Mouse (Mus musculus) ovary, postnatal 36 days (tissue): ENCODE data around the gene Clec1b.

Source experiments
- DNase-seq: peaks from one replicate; pipeline ENCODE4 v3.0.0; 2022; ENCODE audit warnings: low spot score, mixed read lengths

Gene Clec1b

DNA sequence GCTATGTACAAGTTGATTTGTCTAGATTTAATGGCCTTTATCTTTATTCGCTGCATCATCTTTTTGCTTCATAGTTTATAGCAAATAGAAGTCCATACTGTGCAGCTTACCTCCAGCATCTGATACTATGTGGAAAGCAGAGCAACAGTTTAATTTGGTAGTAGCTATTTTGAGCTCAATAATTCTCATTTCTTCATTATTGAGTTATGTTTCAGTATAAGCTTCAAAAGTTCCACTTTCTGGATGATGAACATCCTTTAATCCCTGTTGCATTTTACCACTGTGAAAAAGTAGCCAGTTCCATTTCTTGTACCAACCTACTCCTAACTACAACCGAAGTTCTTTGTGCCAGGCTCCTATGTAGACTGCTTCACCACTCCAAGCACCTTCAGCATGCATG, 11.5 kb downstream of the Clec1b start, which contains the start of gene Clec9a:
TSS of gene Clec9a (plus strand) at position 301 of the 400 bp plus-strand sequence.
- DNase-seq = no peak

DNA sequence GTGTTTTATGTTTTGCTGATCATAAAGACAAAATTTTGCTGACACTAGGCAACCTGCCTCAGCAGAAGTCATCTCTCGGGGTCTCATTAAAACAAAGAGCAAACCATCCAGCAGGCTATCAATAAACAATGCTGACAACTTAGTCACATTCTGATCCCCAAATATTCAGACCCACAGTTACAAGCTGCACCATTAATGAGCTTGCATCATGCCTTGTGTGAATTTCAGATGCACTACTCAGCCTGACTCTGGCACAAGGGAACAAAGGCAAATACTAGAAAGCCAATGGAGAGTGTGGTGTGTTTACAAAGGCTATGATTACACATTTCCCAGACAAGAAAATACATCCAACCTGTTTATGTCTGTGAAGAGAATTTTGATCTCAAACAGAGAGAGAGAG, 17.1 kb downstream of the Clec1b start:
- DNase-seq = no peak

DNA sequence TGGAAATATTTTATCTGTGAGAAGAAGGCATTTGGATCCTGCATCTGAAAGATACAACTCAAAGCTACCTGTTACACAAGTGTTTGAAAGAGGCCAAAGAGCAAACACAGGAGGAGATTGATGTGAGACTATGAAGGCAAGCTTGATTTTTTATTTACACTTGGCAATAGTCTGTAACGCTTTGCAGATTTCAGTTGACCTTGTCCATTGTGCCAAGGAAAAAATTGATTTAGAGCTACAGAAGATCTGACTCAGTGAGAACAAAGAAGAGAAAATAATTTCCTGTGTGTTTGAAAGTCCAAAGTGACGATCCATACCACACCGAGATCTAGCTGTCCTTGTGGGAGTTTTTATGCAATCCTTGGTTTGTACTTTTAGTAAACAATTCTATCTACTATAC, 25.2 kb downstream of the Clec1b start:
- DNase-seq = no peak

DNA sequence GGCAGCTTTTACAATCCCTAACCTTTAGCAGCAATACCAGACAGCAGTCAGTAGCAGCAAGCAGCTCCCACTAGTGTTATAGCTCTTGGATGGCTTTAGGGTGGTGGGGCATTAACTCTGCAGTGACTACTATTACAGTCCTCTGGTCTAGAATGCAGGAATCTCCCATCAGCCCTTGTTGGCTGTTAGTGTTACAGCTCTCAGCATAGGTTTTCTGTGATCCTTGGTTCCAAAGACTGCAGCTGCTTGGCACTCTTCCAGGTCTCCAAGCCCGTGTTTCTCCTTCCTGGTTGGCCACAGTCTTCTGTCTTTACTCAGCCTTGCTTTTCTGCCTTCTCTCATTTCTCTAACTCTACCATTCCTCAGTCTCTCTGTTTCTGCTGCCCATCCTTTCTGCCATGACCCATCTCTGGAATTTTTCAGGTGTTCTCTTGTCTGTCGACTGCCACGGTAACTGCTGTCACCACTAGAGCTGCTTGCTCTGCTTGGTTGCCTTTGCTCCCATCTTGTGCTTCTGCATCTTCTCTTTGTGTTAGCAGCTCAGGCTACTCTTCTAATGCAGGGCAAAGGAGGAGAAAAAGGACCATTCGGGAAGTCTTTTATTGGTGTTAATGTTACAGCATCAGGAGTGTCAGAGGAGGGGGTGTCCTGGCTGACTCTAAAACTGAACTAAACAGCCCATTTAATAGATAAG, 26.1 kb downstream of the Clec1b start:
- peak; percentile 25 for DNase-seq

DNA sequence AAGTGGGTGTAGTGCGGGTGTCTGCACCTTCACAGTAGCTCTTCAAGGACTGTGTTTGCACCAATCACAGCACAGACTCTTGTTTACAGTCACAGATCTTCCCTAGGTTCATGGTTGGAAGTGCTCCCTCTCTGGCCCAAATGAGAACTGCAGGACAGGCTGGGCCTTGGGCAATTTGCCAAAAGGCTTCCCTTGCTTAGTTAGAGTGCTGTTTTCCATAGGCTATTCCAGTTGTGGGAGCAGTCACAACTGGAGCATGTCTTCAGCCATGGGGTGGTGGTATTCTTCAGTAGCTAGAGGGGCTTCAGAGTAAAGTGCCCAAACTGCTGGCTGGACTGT, 26.6 kb downstream of the Clec1b start:
- DNase-seq = peak; percentile 84

DNA sequence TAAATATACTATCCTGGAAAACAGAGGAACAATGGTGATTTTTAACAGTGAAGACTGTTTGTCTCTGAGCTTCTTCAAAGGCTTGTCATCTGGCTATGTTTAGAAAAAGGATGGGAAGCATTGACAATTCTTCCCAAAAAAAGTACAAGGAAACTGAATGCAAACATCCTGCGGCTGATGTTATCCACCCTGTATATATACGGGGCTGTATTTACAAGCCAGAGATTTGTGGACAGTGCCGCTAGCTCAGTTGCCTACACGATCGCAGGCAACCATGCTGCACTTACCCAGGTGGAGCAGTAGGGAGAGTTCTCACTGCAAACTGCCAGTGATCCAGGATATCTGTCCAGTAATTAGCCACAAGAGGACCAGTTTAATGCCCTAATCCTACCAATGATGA, 28.1 kb downstream of the Clec1b start:
- DNase-seq = no peak

DNA sequence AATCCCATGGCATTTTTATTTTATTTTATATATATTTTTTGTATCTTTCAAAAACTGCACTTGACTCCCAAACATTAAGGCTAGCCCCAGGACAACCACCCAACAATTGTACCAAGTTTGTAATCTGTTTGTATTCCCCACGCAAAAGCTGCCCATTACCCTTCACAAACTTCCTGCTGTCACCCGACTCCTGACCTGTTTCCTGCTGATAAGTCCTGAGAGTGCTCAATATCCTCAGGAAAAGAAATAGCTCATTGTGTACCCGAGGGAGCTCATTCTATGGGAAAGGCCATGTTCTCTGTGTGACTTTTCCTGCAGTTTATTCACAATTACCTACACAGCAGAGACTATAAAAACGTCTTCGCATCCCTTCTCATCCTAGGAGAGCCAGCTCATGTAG, 28.7 kb downstream of the Clec1b start:
- no peak for DNase-seq

DNA sequence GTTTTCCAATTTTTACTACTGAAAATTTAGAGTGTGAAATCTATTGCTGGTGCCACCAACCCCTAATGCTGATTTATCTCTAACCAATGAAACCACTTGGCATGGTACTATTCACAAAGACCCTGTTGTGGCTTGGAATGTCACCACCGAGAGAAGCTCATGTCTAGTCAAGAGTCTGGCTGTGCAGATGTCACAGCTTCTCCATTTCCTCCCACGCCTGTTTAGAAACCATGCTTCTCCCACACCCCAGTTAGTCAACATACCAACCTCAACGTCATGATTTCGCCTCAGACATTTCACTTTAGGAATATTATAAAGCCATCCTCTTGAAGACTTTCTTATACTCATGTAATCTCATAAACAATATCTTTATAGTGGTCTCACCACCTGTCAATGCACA, 30.2 kb downstream of the Clec1b start:
- no peak for DNase-seq

DNA sequence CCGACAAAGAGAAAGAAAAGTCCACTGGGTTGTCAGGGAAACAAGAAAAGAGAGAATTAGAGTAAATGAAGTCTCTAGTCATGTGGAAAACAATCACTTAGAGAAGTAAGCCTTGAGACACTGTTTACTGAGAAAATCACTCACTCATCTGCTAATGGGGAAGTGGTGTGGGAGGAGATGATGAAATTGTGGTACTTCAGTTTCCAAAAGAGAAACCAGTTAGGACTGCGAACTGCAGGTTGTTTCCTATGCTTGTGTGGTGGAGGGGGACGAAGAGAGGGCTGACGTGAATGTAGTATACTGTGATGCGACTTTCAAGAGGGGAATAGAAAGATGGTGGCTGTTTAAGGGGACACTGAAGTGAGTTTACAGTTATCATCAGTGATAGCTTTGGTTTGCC, 37.1 kb downstream of the Clec1b start:
- no peak for DNase-seq

DNA sequence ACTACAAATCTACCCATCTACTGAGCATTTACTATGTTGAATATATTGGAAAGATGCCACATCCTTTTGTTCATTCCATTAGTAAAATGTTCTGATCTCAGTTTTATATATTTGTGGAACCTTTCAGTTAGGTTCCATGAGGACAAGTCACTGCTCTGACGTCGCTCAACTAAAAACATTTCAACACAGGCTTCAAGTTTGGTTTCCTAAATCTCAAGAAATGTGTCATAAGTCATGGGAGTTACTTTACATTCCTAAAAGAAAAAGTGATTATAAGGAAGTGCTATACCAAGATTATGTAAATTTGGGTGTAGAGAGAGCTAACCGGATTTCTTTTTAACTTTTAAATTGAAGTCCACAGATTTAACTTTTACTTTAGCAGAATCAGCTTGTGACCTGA, 38.9 kb downstream of the Clec1b start:
- DNase-seq = no peak

DNA sequence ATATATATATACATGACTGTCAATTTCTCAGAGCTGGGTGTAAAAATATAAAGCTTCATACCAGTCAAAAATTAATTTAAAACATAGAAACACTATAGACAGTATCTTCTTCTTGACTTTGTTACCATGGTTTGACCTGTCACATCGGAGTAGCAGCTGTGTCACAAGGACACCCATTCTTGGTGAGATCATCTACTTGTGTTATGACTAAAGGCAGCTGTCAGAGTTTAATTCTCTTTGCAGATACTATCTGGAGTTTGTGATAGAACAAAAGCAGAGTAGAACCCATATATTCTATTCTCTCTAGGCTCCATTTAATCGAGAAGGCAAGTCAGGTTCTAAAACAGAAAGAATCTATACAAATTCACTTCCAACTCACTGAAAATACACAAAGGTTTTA, 40.9 kb downstream of the Clec1b start:
- no peak for DNase-seq

DNA sequence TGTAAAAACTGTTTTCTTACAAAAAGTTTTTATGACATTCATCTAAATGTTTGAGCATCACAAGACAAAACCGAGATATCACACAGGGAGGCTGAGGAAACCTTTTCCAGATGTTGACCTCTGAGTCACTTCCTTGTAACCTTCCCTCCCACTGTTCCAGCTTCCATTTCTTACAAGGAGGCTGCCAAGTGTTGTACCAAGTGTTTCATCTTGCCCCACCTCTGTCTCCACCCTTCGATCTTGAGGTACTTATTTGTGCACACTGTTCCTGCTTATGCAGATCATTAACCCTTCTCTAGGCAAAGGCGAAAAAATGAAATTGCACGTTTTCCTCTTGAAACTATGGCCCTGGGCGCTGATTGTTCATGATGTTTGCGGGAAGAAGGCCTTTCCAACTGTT, 52.6 kb downstream of the Clec1b start:
- DNase-seq = no peak

DNA sequence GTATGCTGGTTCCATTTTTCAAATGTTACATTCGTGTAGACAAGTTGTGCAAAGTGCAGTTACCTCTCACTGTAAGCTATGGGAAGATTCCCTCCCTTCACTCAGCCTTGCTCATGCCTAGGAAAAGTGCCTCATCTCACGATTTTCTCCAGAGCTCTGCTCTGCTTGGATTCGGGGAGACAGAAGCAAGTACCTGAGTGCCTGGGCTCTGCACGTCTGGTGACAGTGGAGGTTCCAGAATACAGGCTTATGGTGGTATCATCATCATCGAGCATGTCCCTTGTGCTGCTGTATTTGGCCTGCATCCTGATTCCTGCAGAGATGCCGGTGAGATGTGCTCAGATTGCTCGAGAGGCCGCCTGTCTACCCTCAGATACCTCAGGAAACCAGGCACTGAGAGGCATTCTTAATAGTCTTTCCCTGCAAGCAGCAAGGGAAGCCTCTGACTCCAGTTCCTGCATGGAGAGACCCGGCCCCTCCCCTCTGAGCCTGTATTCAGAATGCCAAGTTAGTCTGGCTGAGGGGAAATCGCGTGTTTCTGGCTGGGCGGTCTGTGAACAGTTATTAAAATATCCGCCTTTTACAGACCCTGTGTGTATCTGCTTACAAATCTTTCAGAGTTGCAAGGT, 54.4 kb downstream of the Clec1b start, which contains the start of gene Clec1a:
TSS of gene Clec1a (minus strand) at position 590 of the 629 bp plus-strand sequence.
- DNase-seq = peak; percentile 36
